Mouse (Mus musculus) WW6 (cell line): ENCODE results near the gene Lsm7.

Experiments used
- DNase-seq: peaks from one replicate; pipeline ENCODE4 v3.0.0-alpha.2; 2013; ENCODE audit warnings: low read depth, low spot score

The Lsm7 gene

GRCm38 (mm10) chr10:80876028-80876427 lies 21.0 kb upstream of the Lsm7 start:
- DNase-seq = no peak

- no peak for DNase-seq
Measured at GRCm38 (mm10) chr10:80874035-80874434, 19.0 kb upstream of the Lsm7 start.

GRCm38 (mm10) chr10:80871581-80871980 lies 16.6 kb upstream of the Lsm7 start, which contains the start of gene Tmprss9:
TSS of gene Tmprss9 (plus strand) at chr10:80871848.
- DNase-seq = no peak

GRCm38 (mm10) chr10:80870993-80871392 lies 16.0 kb upstream of the Lsm7 start:
- no peak for DNase-seq

GRCm38 (mm10) chr10:80864446-80864845 lies 9.4 kb upstream of the Lsm7 start:
- DNase-seq = no peak

GRCm38 (mm10) chr10:80862305-80862704 lies 7.3 kb upstream of the Lsm7 start:
- no peak for DNase-seq

- no peak for DNase-seq
Measured at GRCm38 (mm10) chr10:80858350-80858935, 3.4 kb upstream of the Lsm7 start.

- no peak for DNase-seq
Measured at GRCm38 (mm10) chr10:80857848-80858247, 2.8 kb upstream of the Lsm7 start.

- no peak for DNase-seq
Measured at GRCm38 (mm10) chr10:80857386-80857785, 2.4 kb upstream of the Lsm7 start.

- DNase-seq = no peak
Measured at GRCm38 (mm10) chr10:80856908-80857307, 1.9 kb upstream of the Lsm7 start.

GRCm38 (mm10) chr10:80856267-80856666 lies 1.3 kb upstream of the Lsm7 start:
- no peak for DNase-seq

GRCm38 (mm10) chr10:80855749-80856073 lies 702 bp upstream of the Lsm7 start:
- DNase-seq = no peak

GRCm38 (mm10) chr10:80848571-80848970 lies 6.4 kb downstream of the Lsm7 start:
- peak; percentile 75 for DNase-seq

- no peak for DNase-seq
Measured at GRCm38 (mm10) chr10:80845732-80846131, 9.3 kb downstream of the Lsm7 start.

- no peak for DNase-seq
Measured at GRCm38 (mm10) chr10:80845055-80845693, 9.8 kb downstream of the Lsm7 start.

- no peak for DNase-seq
Measured at GRCm38 (mm10) chr10:80843931-80844547, 11.0 kb downstream of the Lsm7 start, which contains the start of gene Lingo3. TSS of gene Lingo3 (minus strand) at chr10:80844039.

GRCm38 (mm10) chr10:80843087-80843930 lies 11.7 kb downstream of the Lsm7 start:
- no peak for DNase-seq

- DNase-seq = no peak
Measured at GRCm38 (mm10) chr10:80842334-80842733, 12.7 kb downstream of the Lsm7 start.

GRCm38 (mm10) chr10:80841685-80842084 lies 13.3 kb downstream of the Lsm7 start:
- DNase-seq = no peak

- no peak for DNase-seq
Measured at GRCm38 (mm10) chr10:80839848-80840247, 15.2 kb downstream of the Lsm7 start.

GRCm38 (mm10) chr10:80838346-80838912 lies 16.6 kb downstream of the Lsm7 start:
- DNase-seq = no peak

GRCm38 (mm10) chr10:80837827-80838226 lies 17.2 kb downstream of the Lsm7 start:
- DNase-seq = no peak
